Mouse (Mus musculus) embryonic facial prominence, embryonic 11.5 days (tissue): ENCODE measurements around the gene Pla1a. TPM values are rescaled to one million over a fixed set of nuclear protein-coding genes. Genes with fewer than 3 reads are reported as not detected.

Experiments used
- ATAC-seq: fragments of 200-750 bp; cut with Nextera tagmentation; replicated peaks from 2 replicates; pipeline ENCODE4 v1.8.0; 2017; ENCODE audit warnings: low read depth; ENCODE audit not compliant: insufficient number of reproducible peaks, low FRiP score, low TSS enrichment
- DNase-seq: peaks from one replicate; pipeline ENCODE4 v3.0.0-alpha.2; 2015; ENCODE audit warnings: low spot score
- H3K27ac ChIP-seq: fragments of 300-500 bp; sonication (generic); replicated peaks from 2 replicates; pipeline ENCODE4 v1.5.1; 2014; ENCODE audit warnings: mild to moderate bottlenecking, low read depth, low read length, control low read depth
- H3K27me3 ChIP-seq: fragments of 300-500 bp; sonication (generic); 2 replicates; pipeline ENCODE4 v1.6.1; 2014; ENCODE audit warnings: mild to moderate bottlenecking, low read length, moderate library complexity, mixed read lengths; ENCODE audit not compliant: control insufficient read depth, insufficient read depth
- H3K36me3 ChIP-seq: fragments of 300-500 bp; sonication (generic); replicated peaks from 2 replicates; pipeline ENCODE4 v1.6.1; 2014; ENCODE audit warnings: low read depth, mild to moderate bottlenecking, low read length, moderate library complexity, mixed read lengths; ENCODE audit not compliant: control insufficient read depth, insufficient read depth
- H3K4me1 ChIP-seq: fragments of 300-500 bp; sonication (generic); 2 replicates; pipeline ENCODE4 v1.6.1; 2014; ENCODE audit warnings: low read length, mixed read lengths; ENCODE audit not compliant: control insufficient read depth, insufficient read depth
- H3K4me2 ChIP-seq: fragments of 300-500 bp; sonication (generic); 2 replicates; pipeline ENCODE4 v1.6.1; 2014; ENCODE audit warnings: low read depth, mild to moderate bottlenecking, control low read depth, low read length, moderate library complexity
- H3K4me3 ChIP-seq: fragments of 300-500 bp; sonication (generic); 2 replicates; pipeline ENCODE4 v1.5.1; 2014; ENCODE audit warnings: low read depth, low read length, control low read depth
- H3K9ac ChIP-seq: fragments of 300-500 bp; sonication (generic); replicated peaks from 2 replicates; pipeline ENCODE4 v1.6.1; 2014; ENCODE audit warnings: mild to moderate bottlenecking, control low read depth, low read length
- H3K9me3 ChIP-seq: fragments of 300-500 bp; sonication (generic); replicated peaks from 2 replicates; pipeline ENCODE4 v1.6.1; 2016; ENCODE audit warnings: mild to moderate bottlenecking, low read length, inconsistent platforms, mixed read lengths; ENCODE audit not compliant: control insufficient read depth
- WGBS: fragments of 180-500 bp; shearing (Covaris S2); extraction: QIAGEN DNeasy Blood & Tissue Kit; methylation state at CpG from one replicate; pipeline ENCODE4 v1.1.7; 2014; 5-methylcytosine and 5-hydroxymethylcytosine counted together
- polyA plus RNA-seq: library from polyadenylated mRNA; unstranded; fragments of >200 nt; fragmentation: Nextera tagmentation; extraction: Ambion mirVana; gene quantifications from 2 replicates; pipeline ENCODE4 v1.2.1, GENCODE M21; 2014

Gene Pla1a
- polyA plus RNA-seq, 1 experiment from 2014 or later, result not detected

- ATAC-seq (no peak), DNase-seq (no peak)
- Histone ChIP-seq H3K36me3 (no peaks in the 10 kb centered on the region), H3K9me3 (no peaks in the 10 kb centered on the region), H3K4me2 (no peak overlapping the region), H3K9ac (no peak overlapping the region), H3K27ac (no peak overlapping the region), H3K27me3 (no peaks in the 10 kb centered on the region), H3K4me3 (no peak overlapping the region), H3K4me1 (no peaks in the 10 kb centered on the region)
- 77% methylated on average over 4 of the region's 4 CpGs for WGBS
Measured at GRCm38 (mm10) chr16:38466089-38466488, 33.1 kb upstream of the Pla1a start.

- Histone ChIP-seq H3K4me2 (no peak overlapping the region), H3K27me3 (no peaks in the 10 kb centered on the region), H3K36me3 (no peaks in the 10 kb centered on the region), H3K4me1 (no peaks in the 10 kb centered on the region), H3K4me3 (no peak overlapping the region), H3K27ac (no peak overlapping the region), H3K9ac (no peak overlapping the region), H3K9me3 (no peaks in the 10 kb centered on the region)
- DNase-seq, result no peak
- WGBS, result 89% methylated on average over 5 of the region's 5 CpGs
- ATAC-seq, result no peak
Measured at GRCm38 (mm10) chr16:38463305-38463704, 30.4 kb upstream of the Pla1a start.

- DNase-seq (no peak), ATAC-seq (no peak)
- Histone ChIP-seq H3K27ac (no peak overlapping the region), H3K27me3 (no peaks in the 10 kb centered on the region), H3K4me3 (no peak overlapping the region), H3K9me3 (no peaks in the 10 kb centered on the region), H3K36me3 (no peaks in the 10 kb centered on the region), H3K9ac (no peak overlapping the region), H3K4me1 (no peaks in the 10 kb centered on the region), H3K4me2 (no peak overlapping the region)
- WGBS, result 82% methylated on average over 7 of the region's 7 CpGs
Measured at GRCm38 (mm10) chr16:38462161-38462560, 29.2 kb upstream of the Pla1a start.

DNA sequence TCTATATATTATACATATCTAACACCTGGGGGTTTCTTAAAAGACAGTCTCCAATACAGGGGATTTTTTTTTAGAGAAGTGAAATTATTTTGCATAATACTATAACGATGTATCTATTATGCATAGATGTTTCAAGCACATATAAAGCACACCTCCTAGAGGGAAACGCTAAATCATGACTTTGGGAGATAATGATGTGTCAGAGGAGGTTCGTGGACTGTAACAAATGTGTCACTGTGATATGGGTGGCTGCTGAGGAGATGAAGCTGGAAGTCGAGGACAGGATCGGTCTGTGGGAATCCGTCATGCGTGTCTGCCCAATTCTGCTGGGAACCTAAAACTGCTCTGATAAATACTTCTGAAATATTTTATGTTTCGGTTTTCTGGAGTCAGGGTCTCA lies 28.8 kb upstream of the Pla1a start:
- Histone ChIP-seq H3K4me2 (no peak overlapping the region), H3K27ac (no peak overlapping the region), H3K4me1 (no peaks in the 10 kb centered on the region), H3K9me3 (no peaks in the 10 kb centered on the region), H3K36me3 (no peaks in the 10 kb centered on the region), H3K4me3 (no peak overlapping the region), H3K9ac (no peak overlapping the region), H3K27me3 (no peaks in the 10 kb centered on the region)
- 89% methylated on average over 8 of the region's 8 CpGs for WGBS
- no peak for DNase-seq
- no peak for ATAC-seq

DNA sequence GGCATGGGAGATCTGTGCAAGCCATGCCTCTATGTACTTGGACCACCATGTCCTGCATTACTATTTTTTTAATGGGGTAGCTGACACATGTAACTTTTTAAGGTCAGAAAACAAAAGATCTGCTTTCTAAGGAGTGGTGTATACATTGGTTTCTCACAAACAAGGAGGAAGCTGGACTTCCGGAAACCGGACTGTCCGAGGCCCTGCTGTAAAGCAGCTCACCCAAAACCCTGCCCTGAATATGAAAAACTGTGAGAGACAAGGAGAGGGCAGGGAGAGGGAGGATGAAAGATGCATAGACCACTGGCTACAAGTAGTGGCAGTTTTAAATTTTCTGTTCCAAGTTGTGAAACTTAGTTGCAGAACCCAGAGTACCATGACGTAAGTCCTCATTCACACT lies 27.0 kb upstream of the Pla1a start:
- no peaks in the 10 kb centered on the region for H3K4me1 ChIP-seq
- no peak overlapping the region for H3K9ac ChIP-seq
- no peaks in the 10 kb centered on the region for H3K27me3 ChIP-seq
- DNase-seq, result no peak
- no peaks in the 10 kb centered on the region for H3K9me3 ChIP-seq
- H3K4me2 ChIP-seq, result no peak overlapping the region
- no peak overlapping the region for H3K4me3 ChIP-seq
- no peaks in the 10 kb centered on the region for H3K36me3 ChIP-seq
- no peak overlapping the region for H3K27ac ChIP-seq
- no peak for ATAC-seq
- WGBS, result 92% methylated on average over 4 of the region's 4 CpGs

DNA sequence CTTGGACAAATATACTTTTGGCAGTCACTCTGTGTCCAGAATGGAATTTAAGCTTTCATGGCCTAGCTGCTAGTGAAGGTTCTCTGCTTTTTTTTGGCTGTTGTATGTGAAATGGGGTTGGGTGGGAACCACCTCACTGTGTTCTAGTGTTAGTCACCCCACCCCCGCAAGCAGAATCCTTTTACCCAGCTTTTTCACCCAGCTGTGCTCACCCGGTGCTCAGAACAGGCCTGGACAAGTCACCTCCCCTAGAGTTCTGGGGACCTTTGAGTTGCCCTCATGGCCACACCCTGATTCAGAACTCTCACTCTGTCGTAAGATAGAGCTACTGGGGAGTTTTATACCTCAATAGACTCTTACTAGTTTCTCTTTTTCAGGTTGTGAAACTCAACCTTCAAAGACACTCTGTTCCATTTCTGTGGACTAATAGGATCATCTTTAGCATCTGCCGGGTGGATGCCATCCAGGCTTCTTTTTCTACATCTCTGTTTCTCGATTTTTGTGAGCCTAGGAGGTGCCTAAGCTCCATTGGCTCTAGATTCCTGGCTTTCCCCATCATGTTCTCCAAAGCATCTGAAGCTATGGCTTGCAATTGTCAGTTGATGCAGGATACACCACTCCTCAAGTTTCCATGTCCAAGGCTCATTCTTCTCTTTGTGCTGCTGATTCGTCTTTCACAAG lies 25.8 kb upstream of the Pla1a start:
- 66% methylated on average over 6 of the region's 6 CpGs for WGBS
- Histone ChIP-seq H3K27ac (no peak overlapping the region), H3K4me3 (no peak overlapping the region), H3K27me3 (no peaks in the 10 kb centered on the region), H3K36me3 (no peaks in the 10 kb centered on the region), H3K9ac (no peak overlapping the region), H3K9me3 (no peaks in the 10 kb centered on the region), H3K4me2 (no peak overlapping the region), H3K4me1 (no peaks in the 10 kb centered on the region)
- DNase-seq, result no peak
- ATAC-seq, result no peak

GRCm38 (mm10) chr16:38456812-38457567 lies 24.0 kb upstream of the Pla1a start:
- ATAC-seq (no peak), DNase-seq (no peak)
- WGBS, result 58% methylated on average over 11 of the region's 11 CpGs
- H3K36me3 ChIP-seq, result no peaks in the 10 kb centered on the region
- H3K4me3 ChIP-seq, result no peak overlapping the region
- no peak overlapping the region for H3K27ac ChIP-seq
- no peak overlapping the region for H3K9ac ChIP-seq
- H3K4me2 ChIP-seq, result no peak overlapping the region
- no peaks in the 10 kb centered on the region for H3K27me3 ChIP-seq
- H3K9me3 ChIP-seq, result no peaks in the 10 kb centered on the region
- no peaks in the 10 kb centered on the region for H3K4me1 ChIP-seq
